Mouse (Mus musculus): ENCODE measurements around the gene Mamdc4.

Mamdc4 gene

GRCm38 (mm10) chr2:25574579-25575431 is at the start of gene Mamdc4, which contains the start of gene Phpt1:
TSS of gene Mamdc4 (minus strand) at chr2:25574845.
TSS of gene Phpt1 (minus strand) at chr2:25575224.
- DNase-seq (ENCODE audit: low read depth, low spot score): peak; percentile 97

DNA sequence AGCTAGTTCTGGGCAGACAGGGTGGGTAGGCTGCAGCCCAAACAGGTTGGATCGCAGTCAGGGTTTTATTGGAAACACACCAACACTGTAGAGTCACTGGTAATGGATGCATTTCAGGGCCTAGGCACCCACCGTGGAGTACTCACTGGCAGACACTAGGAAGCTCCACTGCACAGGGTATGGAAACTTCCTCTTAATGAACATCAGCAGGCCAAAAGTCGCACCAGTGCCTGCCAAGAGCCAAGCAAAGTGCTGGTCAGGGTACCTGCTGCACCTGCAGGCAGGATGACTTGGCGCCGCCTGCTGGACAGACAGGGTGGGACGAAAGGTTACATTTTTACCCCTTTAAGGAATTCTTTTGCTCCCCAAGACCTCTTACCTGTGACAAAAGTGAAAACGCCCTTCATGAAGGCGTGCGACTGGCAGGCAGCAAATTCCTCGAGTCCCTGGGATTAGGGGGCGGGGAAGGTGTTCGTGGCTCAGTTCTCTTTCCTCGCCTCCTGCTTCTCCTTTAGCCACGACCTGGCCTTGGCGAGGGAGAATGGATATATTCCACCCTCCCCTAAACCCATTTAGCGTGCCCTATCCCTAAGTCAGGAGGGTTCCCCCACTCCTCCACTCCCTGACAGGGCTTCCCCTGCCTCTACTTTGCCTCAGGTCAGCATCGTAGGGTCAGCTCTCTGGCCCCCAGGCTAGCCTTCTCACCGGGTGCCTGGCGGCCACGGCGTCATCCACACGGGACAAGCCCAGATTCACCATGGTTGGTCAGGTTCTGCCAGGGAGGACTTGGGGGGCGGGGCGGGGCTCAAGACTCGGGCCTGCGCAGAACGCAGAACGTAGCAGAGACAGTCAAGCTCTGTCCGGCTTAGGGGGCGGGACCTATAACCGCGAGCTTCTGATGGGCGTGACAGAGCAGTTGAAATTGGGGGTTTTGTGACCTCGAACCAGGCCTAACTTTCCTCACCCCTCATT is 46.9 kb upstream of the Mamdc4 start, which contains the start of gene Tmem141:
Gene Tmem141, minus strand, starts transcription at position 777 of the 972 bp plus-strand sequence.
- peak; percentile 73 for DNase-seq (ENCODE audit: low read depth, low spot score)

GRCm38 (mm10) chr2:25620852-25621228 is 46.2 kb upstream of the Mamdc4 start:
- no peak for DNase-seq (ENCODE audit: low read depth, low spot score)

- no peak for DNase-seq (ENCODE audit: low read depth, low spot score)
Measured at GRCm38 (mm10) chr2:25620386-25620785, 45.7 kb upstream of the Mamdc4 start.

DNA sequence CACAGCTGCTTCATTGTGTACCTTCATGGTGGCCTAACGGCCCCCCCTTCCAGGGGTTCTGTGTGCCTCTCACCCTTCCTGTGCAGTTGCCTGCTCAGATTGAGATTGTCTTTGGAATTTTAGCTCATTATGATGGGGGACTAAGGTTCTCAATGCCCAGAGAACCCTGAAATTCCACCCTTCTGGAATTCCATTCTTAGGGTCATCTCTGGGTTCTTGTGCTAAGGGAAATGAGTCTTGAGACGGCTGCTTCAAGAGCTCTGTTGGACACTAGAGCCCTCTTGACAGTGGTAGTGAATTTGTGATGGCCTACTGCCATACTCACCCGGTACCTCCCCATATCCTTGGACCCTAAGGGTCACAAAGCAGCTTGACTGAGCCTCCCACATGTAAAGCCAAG is 42.9 kb upstream of the Mamdc4 start, which contains the start of gene Ccdc183:
Gene Ccdc183, minus strand, starts transcription at position 101 of the 400 bp plus-strand sequence.
- no peak for DNase-seq (ENCODE audit: low read depth, low spot score)

GRCm38 (mm10) chr2:25616398-25616797 is 41.8 kb upstream of the Mamdc4 start:
- no peak for DNase-seq (ENCODE audit: low read depth, low spot score)

- DNase-seq (ENCODE audit: low read depth, low spot score): no peak
Measured at GRCm38 (mm10) chr2:25608671-25609070, 34.0 kb upstream of the Mamdc4 start.

DNA sequence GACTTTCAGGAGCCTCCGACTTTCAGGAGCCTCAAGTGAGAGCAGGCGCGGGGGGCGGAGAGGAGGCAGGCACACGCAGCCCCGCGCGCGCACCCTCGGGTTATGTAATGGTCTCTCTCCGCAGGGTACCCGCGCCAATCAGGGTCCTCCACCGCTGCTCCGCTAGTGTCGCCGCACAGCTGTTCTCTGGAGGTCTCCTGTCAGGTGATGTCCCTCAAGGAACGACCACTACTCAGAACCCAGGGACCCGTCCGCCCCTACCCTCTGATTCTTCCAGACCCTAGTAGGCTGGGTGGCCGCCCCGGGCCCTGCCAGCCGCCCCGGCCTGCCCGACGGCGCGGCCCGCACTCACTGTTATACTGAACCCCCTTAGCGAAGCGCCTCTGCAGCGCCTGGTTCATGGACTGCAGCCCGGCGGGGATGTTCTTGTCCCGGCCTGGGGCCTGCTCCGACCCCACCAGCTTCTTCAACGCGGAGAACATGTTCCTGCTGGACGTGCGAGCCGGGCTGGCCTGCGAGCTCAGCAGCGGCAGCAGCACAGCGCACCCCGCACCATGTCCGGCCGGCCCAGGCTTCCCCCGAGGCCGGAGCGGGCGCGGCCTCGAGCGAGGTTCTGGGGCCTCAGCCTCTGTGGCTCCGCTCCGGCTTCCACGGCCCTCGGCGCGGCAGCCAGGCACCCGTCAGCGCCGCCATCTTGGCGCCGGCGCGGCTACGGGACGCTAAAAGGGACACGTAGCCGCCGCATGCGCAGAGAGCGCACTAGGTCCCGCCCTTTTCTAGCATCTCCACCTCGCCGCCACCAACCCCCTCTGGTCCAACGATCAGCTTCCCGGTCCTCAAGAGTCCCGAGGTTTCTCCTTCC is 33.3 kb upstream of the Mamdc4 start, which contains the start of gene Rabl6:
Gene Rabl6, minus strand, starts transcription at position 761 of the 862 bp plus-strand sequence.
- peak; percentile 83 for DNase-seq (ENCODE audit: low read depth, low spot score)

DNA sequence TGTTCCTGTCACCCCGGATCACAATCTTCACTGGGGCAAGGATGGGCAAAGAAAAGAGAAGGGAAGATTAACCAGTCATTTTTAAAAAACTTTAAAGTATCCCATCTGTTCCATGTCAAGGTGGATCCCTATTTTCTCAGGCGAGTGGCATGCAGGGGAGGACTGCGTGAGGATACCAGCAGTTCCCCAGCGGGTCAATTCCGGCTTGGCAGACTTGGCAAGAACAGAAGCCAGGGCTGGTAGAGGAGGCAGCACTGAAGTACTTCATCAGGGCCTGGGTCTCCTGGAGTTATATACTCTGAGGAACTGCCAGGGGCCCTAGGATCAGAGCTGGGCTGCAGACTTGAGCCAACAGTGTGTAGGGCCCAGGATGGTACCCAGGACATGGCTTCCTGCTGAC is 27.9 kb upstream of the Mamdc4 start:
- DNase-seq (ENCODE audit: low read depth, low spot score): no peak

- DNase-seq (ENCODE audit: low read depth, low spot score): no peak
Measured at GRCm38 (mm10) chr2:25600037-25600436, 25.4 kb upstream of the Mamdc4 start.

GRCm38 (mm10) chr2:25598749-25599148 is 24.1 kb upstream of the Mamdc4 start:
- DNase-seq (ENCODE audit: low read depth, low spot score): no peak

DNA sequence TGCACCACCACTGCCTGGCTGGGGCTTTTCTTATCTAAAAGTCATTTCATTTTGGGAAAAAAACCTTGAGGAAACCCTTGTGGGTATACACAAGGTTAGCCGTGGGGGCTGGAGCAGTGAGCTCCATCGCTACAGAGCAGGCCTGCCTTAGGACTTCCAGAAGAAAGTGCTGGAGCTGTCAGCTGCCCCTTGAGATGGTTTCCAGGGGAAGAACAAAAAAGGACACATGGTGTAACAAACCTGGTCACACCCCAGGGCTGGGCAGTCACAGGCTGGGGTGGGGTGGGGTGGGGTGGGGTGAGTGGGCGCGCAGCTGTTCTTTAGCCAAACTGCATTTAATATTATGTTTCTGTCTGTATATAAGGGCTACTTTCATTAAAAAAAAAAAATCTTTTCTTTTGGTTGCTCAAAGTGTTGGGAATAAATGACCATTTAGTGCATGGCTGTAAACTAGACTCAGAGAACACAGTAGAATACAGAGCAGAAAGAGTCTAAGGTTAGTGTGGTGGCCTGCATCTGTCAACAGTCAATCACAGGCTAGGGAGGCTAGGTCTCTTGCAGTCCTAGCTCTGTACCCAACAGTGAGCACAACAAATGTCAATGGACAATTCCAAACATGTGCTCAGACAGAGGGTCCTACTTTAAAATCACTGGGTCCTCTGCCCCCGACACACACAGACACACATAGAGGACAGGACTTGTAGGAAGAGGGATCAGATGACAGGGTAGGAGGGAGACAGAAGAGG is 22.3 kb upstream of the Mamdc4 start:
- no peak for DNase-seq (ENCODE audit: low read depth, low spot score)

DNA sequence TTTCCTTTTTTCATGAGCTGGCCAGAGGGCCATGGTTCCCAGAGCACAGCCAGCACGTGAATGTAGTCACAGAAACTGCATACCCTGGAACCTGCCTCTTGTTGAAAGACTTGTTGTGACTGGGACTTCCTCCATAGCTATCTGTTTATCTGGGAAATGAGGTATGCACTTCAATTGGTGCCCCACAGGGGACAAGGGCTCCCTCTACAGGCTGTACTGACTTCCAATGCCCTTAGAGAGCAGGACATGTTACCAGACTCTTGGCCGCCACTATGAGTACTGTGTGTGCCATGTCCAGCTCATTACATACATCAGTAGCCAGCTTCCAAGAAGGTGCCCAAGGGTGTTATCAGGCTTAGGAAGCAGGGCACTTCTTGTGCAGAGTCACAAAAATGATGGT is 17.2 kb upstream of the Mamdc4 start:
- no peak for DNase-seq (ENCODE audit: low read depth, low spot score)

DNA sequence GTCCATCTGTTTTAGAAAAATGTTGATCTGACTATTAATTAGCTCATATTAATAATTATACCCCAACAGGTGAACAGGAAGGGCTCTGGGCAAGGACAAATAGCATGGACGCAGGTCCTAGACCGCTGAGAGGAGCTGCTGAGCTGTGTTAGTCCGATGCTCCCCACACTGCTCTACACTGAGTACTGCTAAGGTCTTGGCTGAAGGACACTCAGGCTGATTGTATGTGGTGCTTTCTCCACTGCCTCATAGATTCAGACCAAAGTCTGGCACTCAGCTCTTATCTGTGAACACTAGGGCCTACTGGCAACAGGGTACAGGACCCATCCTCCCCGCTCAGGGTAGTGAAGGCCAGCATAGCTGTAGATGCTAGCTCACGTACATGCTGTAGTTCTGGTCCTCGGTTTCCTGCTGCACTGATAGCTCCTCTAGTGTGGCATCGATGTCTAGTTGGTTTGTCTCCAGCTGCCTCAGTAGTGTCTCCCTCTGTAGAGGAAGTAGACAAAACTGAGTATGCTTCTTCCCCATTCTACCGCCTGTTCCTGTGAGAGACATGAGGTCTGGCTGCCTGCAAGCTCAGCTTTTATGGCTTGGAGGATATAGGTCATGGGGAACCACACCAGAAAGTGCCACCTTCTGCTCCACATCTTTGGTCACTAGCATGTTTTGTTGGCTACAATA is 13.7 kb upstream of the Mamdc4 start:
- DNase-seq (ENCODE audit: low read depth, low spot score): no peak

GRCm38 (mm10) chr2:25587290-25587689 is 12.6 kb upstream of the Mamdc4 start:
- no peak for DNase-seq (ENCODE audit: low read depth, low spot score)

DNA sequence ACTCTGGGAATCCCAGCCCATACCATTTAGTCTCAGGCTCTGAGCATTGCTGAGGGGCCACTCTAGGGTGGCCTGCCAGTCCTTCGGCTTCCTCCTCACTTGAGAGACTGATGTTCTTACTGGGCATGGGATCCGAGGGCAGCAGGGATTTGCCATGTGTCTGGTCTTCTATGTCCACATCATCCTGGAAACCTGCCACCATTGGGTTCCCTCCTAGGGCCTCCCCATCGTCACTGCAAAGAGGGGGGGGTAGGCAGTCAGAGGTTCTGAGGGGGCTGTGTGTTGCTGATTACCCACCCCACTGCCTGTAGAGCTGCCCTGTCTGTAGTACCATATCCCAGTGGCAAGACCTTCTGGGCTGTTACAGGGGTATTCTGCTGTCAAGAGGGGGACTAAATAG is 11.0 kb upstream of the Mamdc4 start:
- DNase-seq (ENCODE audit: low read depth, low spot score): no peak

- no peak for DNase-seq (ENCODE audit: low read depth, low spot score)
Measured at GRCm38 (mm10) chr2:25584856-25585255, 10.2 kb upstream of the Mamdc4 start.

GRCm38 (mm10) chr2:25584152-25584551 is 9.5 kb upstream of the Mamdc4 start:
- DNase-seq (ENCODE audit: low read depth, low spot score): no peak

DNA sequence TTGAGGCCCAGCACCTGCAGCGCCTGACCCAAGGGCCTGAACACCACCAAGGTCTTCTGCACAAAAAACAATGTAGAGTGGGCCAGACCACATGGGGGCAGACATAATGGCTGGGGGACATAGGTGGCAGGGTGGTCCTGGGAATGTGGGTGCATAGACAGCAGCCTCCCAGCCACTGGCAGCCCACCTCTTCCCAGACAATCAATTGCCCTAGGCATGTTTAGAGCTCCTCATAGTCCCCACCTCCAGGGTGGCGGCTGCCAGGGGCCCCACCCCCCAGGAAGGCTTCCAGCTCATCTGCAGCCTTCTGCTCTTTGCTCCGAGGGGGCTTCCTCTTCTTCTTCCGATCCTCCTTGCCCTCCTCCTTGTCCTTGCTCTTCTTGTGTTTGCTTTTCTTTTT is 8.9 kb upstream of the Mamdc4 start:
- no peak for DNase-seq (ENCODE audit: low read depth, low spot score)

DNA sequence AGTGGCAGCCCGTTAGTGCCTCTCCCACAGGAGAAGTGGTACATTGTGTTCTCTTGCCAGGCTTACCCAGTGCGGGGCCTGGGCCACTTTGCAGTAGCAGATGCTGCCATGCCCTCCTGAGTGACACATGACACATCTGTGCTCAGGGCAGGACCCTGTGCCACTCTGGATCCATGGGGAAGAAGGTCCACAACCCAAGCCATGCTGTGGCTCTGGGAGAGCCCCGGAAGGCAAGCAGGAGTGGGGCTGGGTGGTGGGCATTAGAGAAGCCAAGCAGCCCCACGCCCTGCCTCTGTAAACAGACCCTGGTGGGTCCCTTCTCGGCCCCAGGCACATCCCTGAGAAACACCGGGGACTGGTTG is 8.5 kb upstream of the Mamdc4 start:
- no peak for DNase-seq (ENCODE audit: low read depth, low spot score)
